Mouse (Mus musculus): ENCODE results near the gene Olfr1299.

Gene Olfr1299

DNA sequence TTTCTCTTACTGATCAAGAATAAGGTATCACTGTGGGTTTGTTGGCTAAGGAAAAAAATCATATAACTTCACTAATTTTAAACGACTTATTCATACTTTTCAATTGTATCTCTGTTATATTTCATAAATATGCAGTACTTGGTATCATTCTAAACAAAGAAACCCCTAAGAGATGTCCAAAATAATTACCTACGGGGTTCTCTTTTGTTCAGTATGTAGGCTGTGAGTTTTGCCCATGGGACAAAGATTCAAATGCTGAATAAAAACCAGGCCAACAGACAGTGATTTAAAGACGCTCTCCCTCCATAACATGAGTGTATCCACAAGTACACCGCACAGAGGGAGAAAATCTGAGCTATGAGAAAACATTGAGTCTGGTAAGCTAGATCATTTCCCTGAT lies at the start of gene Olfr1299:
Olfr1299 (plus strand) TSS at position 301 of the 400 bp plus-strand sequence.
- no peak for DNase-seq

DNA sequence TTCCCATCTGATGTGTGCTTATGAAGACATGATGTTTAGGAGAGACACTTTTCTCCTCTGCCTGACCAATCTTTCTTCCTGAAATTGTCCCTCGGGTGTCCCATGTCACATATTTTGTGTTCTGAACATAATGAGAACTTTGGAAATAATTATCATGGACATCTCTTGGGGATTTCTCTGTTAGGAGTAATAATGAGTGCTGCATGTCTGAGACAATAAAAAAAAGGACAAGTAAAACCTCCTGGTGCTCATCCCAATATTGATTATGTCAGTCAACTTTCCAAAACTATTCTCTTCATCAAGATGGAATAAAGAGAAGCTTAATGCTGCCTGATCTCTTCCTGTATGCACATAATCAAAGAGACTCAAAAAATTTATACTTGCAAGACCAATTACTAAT lies 34.8 kb upstream of the Olfr1299 start, which contains the start of gene Olfr1297:
Olfr1297 (minus strand) TSS at position 101 of the 400 bp plus-strand sequence.
- DNase-seq: no peak

DNA sequence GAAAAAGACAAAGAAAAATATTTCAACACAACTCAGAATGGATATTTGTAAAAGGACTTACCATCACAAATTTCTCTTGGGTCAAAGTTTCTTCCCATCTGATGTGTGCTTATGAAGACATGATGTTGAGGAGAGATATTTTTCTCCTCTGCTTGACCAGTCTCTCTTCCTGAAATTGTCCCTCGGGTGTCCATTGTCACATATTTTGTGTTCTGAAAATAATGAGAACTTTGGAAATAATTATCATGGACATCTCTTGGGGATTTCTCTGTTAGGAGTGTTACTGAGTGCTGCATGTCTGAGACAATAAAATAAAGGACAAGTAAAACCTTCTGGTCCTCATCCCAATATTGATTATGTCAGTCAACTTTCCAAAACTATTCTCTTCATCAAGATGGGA lies 12.1 kb upstream of the Olfr1299 start, which contains the start of gene Olfr1298:
Olfr1298 (minus strand) TSS at position 101 of the 400 bp plus-strand sequence.
- no peak for DNase-seq
